Mouse (Mus musculus): Measurements from ENCODE around the gene Olfr1160. TPM values are rescaled to one million over a fixed set of nuclear protein-coding genes. Genes with fewer than 3 reads are reported as not detected.

Olfr1160 gene
- polyA plus RNA-seq (2012; rRNA removed): not detected in 2 replicates

GRCm38 (mm10) chr2:88007515-88008318 is at the start of gene Olfr1160:
Gene Olfr1160, minus strand, starts transcription at chr2:88008268.

GRCm38 (mm10) chr2:88051029-88051428 is 43.0 kb upstream of the Olfr1160 start, which contains the start of gene Olfr1162:
Gene Olfr1162, minus strand, starts transcription at chr2:88051129.

GRCm38 (mm10) chr2:88037599-88037998 is 29.5 kb upstream of the Olfr1160 start, which contains the start of gene Olfr73:
Gene Olfr73, minus strand, starts transcription at chr2:88037699.

GRCm38 (mm10) chr2:88022474-88022873 is 14.4 kb upstream of the Olfr1160 start, which contains the start of gene Olfr1161:
Gene Olfr1161, plus strand, starts transcription at chr2:88022774.

GRCm38 (mm10) chr2:87989813-87990212 is 18.3 kb downstream of the Olfr1160 start, which contains the start of gene Olfr1158:
Gene Olfr1158, plus strand, starts transcription at chr2:87990113.

GRCm38 (mm10) chr2:87974563-87974962 is 33.5 kb downstream of the Olfr1160 start, which contains the start of gene Olfr74:
Gene Olfr74, minus strand, starts transcription at chr2:87974663.

GRCm38 (mm10) chr2:87968199-87968598 is 39.9 kb downstream of the Olfr1160 start, which contains the start of gene Olfr1157:
Gene Olfr1157, minus strand, starts transcription at chr2:87968299.

GRCm38 (mm10) chr2:87953000-87953399 is 55.1 kb downstream of the Olfr1160 start, which contains the start of gene Olfr1156:
Gene Olfr1156, minus strand, starts transcription at chr2:87953100.

Other genes starting within 250 kb of the Olfr1160 start
- not detected in 2 replicates for gene Olfr152, start 228.8 kb downstream of the Olfr1160 start, polyA plus RNA-seq (2012; rRNA removed)
- gene Olfr1143, start 207.7 kb downstream of the Olfr1160 start, polyA plus RNA-seq (2012; rRNA removed): not detected in 2 replicates
- not detected in 2 replicates for gene Olfr1145, start 198.4 kb downstream of the Olfr1160 start, polyA plus RNA-seq (2012; rRNA removed)
- gene Olfr1148, start 177.7 kb downstream of the Olfr1160 start, polyA plus RNA-seq (2012; rRNA removed): not detected in 2 replicates
- not detected in 2 replicates for gene Olfr1150-ps1, start 164.3 kb downstream of the Olfr1160 start, polyA plus RNA-seq (2012; rRNA removed)
- not detected in 2 replicates for gene Olfr1151, start 152.4 kb downstream of the Olfr1160 start, polyA plus RNA-seq (2012; rRNA removed)
- gene Olfr1152, start 141.8 kb downstream of the Olfr1160 start, polyA plus RNA-seq (2012; rRNA removed): 0.01 TPM in 2 replicates
- gene Olfr1153, start 113.3 kb downstream of the Olfr1160 start, polyA plus RNA-seq (2012; rRNA removed): not detected in 2 replicates
- not detected in 2 replicates for gene Olfr1154, start 103.1 kb downstream of the Olfr1160 start, polyA plus RNA-seq (2012; rRNA removed)
- not detected in 2 replicates for gene Olfr1155, start 63.1 kb downstream of the Olfr1160 start, polyA plus RNA-seq (2012; rRNA removed)
- gene Olfr1156, start 55.2 kb downstream of the Olfr1160 start, polyA plus RNA-seq (2012; rRNA removed): not detected in 2 replicates
- gene Olfr1157, start 40.0 kb downstream of the Olfr1160 start, polyA plus RNA-seq (2012; rRNA removed): not detected in 2 replicates
- not detected in 2 replicates for gene Olfr74, start 33.6 kb downstream of the Olfr1160 start, polyA plus RNA-seq (2012; rRNA removed)
- not detected in 2 replicates for gene Olfr1158, start 18.2 kb downstream of the Olfr1160 start, polyA plus RNA-seq (2012; rRNA removed)
- gene Olfr1161, start 14.5 kb upstream of the Olfr1160 start, polyA plus RNA-seq (2012; rRNA removed): not detected in 2 replicates
- gene Olfr73, start 29.4 kb upstream of the Olfr1160 start, polyA plus RNA-seq (2012; rRNA removed): not detected in 2 replicates
- gene Olfr1162, start 42.9 kb upstream of the Olfr1160 start, polyA plus RNA-seq (2012; rRNA removed): not detected in 2 replicates
- not detected in 2 replicates for gene Olfr1163, start 63.6 kb upstream of the Olfr1160 start, polyA plus RNA-seq (2012; rRNA removed)
- not detected in 2 replicates for gene Olfr1164, start 85.7 kb upstream of the Olfr1160 start, polyA plus RNA-seq (2012; rRNA removed)
- not detected in 2 replicates for gene Olfr1166, start 120.0 kb upstream of the Olfr1160 start, polyA plus RNA-seq (2012; rRNA removed)
- not detected in 2 replicates for gene Olfr1167, start 146.9 kb upstream of the Olfr1160 start, polyA plus RNA-seq (2012; rRNA removed)
- not detected in 2 replicates for gene Olfr1168, start 173.6 kb upstream of the Olfr1160 start, polyA plus RNA-seq (2012; rRNA removed)
- not detected in 2 replicates for gene Olfr1170, start 220.1 kb upstream of the Olfr1160 start, polyA plus RNA-seq (2012; rRNA removed)